11 mouse cellular contexts compared by ENCODE assay signal in the genomic region with DNA sequence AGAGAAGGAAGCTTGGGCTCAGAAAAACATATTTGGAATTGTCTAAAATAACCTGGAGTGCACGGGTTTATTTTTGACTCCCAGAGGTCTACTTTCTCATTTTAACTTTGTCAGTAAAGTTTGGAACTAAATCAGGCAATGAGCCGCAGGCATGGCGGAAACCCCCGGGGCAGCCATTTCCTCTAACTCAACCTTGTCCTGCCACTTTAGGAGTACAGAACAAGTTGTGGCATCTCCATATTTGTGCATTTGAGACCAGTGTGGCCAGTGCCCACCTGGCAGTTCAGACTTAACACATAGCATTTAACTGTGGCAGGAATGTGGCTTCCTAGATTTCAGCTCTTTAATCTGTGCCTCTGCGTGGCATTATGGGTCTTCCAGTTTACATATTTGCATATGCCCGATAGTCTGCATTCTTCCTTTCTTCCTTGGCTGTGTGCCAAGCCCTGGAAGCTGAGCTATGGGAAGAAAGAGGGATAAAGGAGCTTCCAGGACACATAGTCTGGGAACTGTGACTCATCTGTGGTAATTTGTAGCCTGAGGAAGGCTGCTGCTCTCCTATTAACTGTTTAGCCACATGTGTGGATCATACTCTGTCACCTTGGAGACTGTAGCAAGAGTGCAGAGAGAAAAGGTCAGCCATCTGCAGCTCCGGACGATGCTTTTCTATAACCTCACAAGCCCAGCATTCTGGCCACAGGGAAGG.
DNase-seq lines count a peak whose midpoint lies in the region; ATAC-seq and TF ChIP-seq lines count a peak whose summit lies in the region.
"Had no signal": no experiment of that assay in that cellular context is flagged by ENCODE, and none has a peak within 500 bp of the region (broad histone marks: within the 10 kb centered on the region; RNA-seq: fewer than 3 reads in every experiment).

No protein-coding gene starts in this region.

- no peaks in the 10 kb centered on the region for H3K4me1 ChIP-seq in lung, embryonic 14.5 days (ENCODE audit: insufficient read depth)
- no peaks in the 10 kb centered on the region for H3K4me1 ChIP-seq in lung, adult 2 months (ENCODE audit: control insufficient read depth, insufficient read depth, low read length)
- H3K4me1 ChIP-seq in embryonic facial prominence, embryonic 14.5 days (ENCODE audit: control insufficient read depth, insufficient read depth, low read length): peaks cover 20% of the 10 kb centered on the region

- H3K4me3 ChIP-seq in lung, embryonic 14.5 days (ENCODE audit: low read depth, low read length): no peak overlapping the region
- no peak overlapping the region for H3K4me3 ChIP-seq in lung, adult 2 months (replicated peaks; ENCODE audit: extremely low read depth, low read depth, low read length)
- no peak overlapping the region for H3K4me3 ChIP-seq in embryonic facial prominence, embryonic 14.5 days (ENCODE audit: low read depth, low read length)
- H3K4me3 ChIP-seq: heart, adult 2 months had no signal

- no peak overlapping the region for H3K4me2 ChIP-seq in lung, embryonic 14.5 days
- no peak overlapping the region for H3K4me2 ChIP-seq in embryonic facial prominence, embryonic 14.5 days (ENCODE audit: low read depth, low read length)

- 53% methylated on average over 8 of the region's 8 CpGs for WGBS in lung, embryonic 14.5 days
- 55% methylated on average over 8 of the region's 8 CpGs for WGBS in lung, adult 2 months
- WGBS in embryonic facial prominence, embryonic 14.5 days: 46% methylated on average over 8 of the region's 8 CpGs

- no peaks in the 10 kb centered on the region for H3K27me3 ChIP-seq in lung, embryonic 14.5 days (ENCODE audit: insufficient read depth, low read length)
- no peaks in the 10 kb centered on the region for H3K27me3 ChIP-seq in embryonic facial prominence, embryonic 14.5 days (replicated peaks; ENCODE audit: control insufficient read depth, insufficient read depth, low read length)

- H3K9me3 ChIP-seq in lung, embryonic 14.5 days (ENCODE audit: low read depth, low read length): no peaks in the 10 kb centered on the region
- peaks cover 3% of the 10 kb centered on the region; the same call in 1 of the 2 replicates for H3K9me3 ChIP-seq in embryonic facial prominence, embryonic 14.5 days (ENCODE audit: control insufficient read depth, low read length)

- DNase-seq in frontal cortex, postnatal 36 days (ENCODE audit: low spot score in 2 of 2): peak; percentile 3 to 13
- no peak for DNase-seq in frontal cortex, postnatal 25 days (ENCODE audit: low spot score in 2 of 2)
- peak; percentile 73 for DNase-seq in lung, embryonic 14.5 days
- DNase-seq in lung, adult 2 months: no peak
- DNase-seq in Muller cell, postnatal 12 days (ENCODE audit: inconsistent ontology term): peak; percentile 75
- peak; percentile 76 for DNase-seq in embryonic facial prominence, embryonic 14.5 days (ENCODE audit: low spot score)
- DNase-seq in thymus, adult 18-20 months: no peak
- DNase-seq: heart, adult 2 months; liver, postnatal 0 days; right cerebral cortex, postnatal 4 days had no signal

- peak overlapping the region; percentile 4; the same call in 1 of the 2 replicates for H3K27ac ChIP-seq in lung, embryonic 14.5 days (ENCODE audit: low read depth)
- no peak overlapping the region for H3K27ac ChIP-seq in embryonic facial prominence, embryonic 14.5 days (replicated peaks; ENCODE audit: low read depth, low read length)
- H3K27ac ChIP-seq: heart, adult 2 months had no signal

- no peak overlapping the region for H3K9ac ChIP-seq in lung, embryonic 14.5 days
- no peak overlapping the region; the same call in 1 of the 2 replicates for H3K9ac ChIP-seq in embryonic facial prominence, embryonic 14.5 days (ENCODE audit: low read depth, low read length)
- H3K9ac ChIP-seq: liver, postnatal 0 days had no signal

- ATAC-seq in lung, embryonic 14.5 days (ENCODE audit: insufficient read depth): peak; percentile 47; the same call in 1 of the 2 replicates
- ATAC-seq in embryonic facial prominence, embryonic 14.5 days (ENCODE audit: low read depth): peak; percentile 71; the same call in 1 of the 2 replicates
- ATAC-seq: forebrain, embryonic 16.5 days; liver, postnatal 0 days had no signal

- no peak for TF ChIP-seq CTCF in lung, embryonic 14.5 days (IDR thresholded peaks at IDR 0.05; ENCODE audit: low read depth)
- no peak for TF ChIP-seq CTCF in lung, adult 2 months (IDR thresholded peaks at IDR 0.05; ENCODE audit: insufficient read depth, low read length)

- TF ChIP-seq POLR2A in lung, adult 2 months (IDR thresholded peaks at IDR 0.05; ENCODE audit: borderline replicate concordance, extremely low read depth, low read depth, low read length): no peak

- no peaks in the 10 kb centered on the region for H3K36me3 ChIP-seq in lung, embryonic 14.5 days (ENCODE audit: insufficient read depth)
- no peaks in the 10 kb centered on the region for H3K36me3 ChIP-seq in embryonic facial prominence, embryonic 14.5 days (ENCODE audit: control insufficient read depth, insufficient read depth, low read length)

Comparison
In these comparisons a context has a peak if more than half of its experiments do, and no peak if none do; other contexts are left out.
1. DNase-seq: peak in frontal cortex, postnatal 36 days (2 of 2), lung, embryonic 14.5 days (single experiment), Muller cell, postnatal 12 days (single experiment) and embryonic facial prominence, embryonic 14.5 days (single experiment); none in frontal cortex, postnatal 25 days (0 of 2), lung, adult 2 months (single experiment) and thymus, adult 18-20 months (0 of 2).